Mouse (Mus musculus): ENCODE results near the gene Haus6.
A peak's percentile ranks its signal among the peaks of the same experiment; 100 is the strongest.
"Not testable (repeated sequence)": the region's sequence is repeated elsewhere in the genome, so short reads cannot be mapped to it uniquely, and the experiment has no call there.

The Haus6 gene

GRCm38 (mm10) chr4:86611524-86612288 is at the start of gene Haus6:
Gene Haus6, minus strand, starts transcription at chr4:86612055.
- DNase-seq: peak; percentile 92 to 96

DNA sequence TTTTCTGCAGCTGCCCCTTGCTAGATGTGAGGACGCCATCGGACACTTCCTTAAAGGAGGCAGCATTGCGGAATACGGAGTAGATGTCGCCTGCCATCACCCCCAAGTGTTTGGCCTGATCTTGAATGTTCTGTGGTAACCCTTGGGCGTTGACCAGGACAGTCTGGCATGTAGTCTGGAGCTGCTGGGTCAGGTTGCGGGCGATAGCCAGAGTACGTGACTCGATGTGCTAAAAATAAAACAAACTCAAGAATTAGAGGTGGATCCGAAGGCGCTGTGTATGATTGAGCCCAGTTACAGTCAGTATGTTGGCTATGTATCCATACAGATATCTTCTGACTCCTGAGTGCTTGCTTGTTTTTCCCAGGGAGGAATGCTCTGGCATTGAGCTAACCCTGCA is 45.3 kb upstream of the Haus6 start:
- peak in 1 of 2 experiments; percentile 42 for DNase-seq

DNA sequence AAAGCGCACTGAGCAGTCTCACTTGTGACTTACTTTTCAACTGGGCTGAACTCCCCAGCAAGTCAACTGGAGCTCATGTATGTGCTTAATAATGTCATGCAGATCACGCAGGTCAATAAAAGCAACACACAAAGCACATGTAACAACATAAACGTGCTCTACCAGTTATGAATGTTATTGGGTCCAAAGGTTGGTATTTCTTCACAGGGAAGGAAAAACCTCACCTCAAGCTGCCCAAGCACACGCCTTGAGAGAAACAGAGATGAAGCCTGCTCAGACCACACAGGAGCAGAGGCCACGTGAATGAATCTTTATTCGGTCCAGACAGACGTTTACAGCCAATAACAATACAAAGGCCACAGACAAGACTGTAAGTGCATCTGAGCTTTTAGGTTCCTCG is 44.6 kb upstream of the Haus6 start:
- not testable (repeated sequence) for DNase-seq

- no peak for DNase-seq
Measured at GRCm38 (mm10) chr4:86651686-86652384, 40.0 kb upstream of the Haus6 start.

- DNase-seq: not testable (repeated sequence)
Measured at GRCm38 (mm10) chr4:86648394-86648793, 36.5 kb upstream of the Haus6 start.

- DNase-seq: not testable (repeated sequence)
Measured at GRCm38 (mm10) chr4:86637561-86637960, 25.7 kb upstream of the Haus6 start.

GRCm38 (mm10) chr4:86634873-86635272 is 23.0 kb upstream of the Haus6 start:
- DNase-seq: not testable (repeated sequence)

GRCm38 (mm10) chr4:86634312-86634711 is 22.5 kb upstream of the Haus6 start:
- not testable (repeated sequence) for DNase-seq

DNA sequence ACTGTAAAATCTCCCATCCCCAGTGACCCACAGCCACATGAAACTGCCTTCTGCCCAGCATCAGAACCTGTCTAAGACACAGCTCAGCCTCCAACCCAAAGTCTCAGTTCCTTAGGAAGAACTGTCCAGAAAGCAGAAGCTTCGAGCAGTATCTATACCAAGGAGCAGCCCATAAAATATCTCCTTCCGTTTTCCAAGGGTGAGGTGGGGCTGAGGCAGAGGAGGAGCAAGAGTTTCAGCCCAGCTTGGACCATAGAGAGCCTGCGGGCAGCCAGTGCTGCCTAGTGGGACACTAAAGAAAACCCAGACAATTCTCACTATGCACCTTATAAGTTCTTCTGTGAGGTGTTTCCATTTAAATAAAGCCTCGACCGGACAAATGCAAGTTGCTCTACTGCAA is 20.7 kb upstream of the Haus6 start:
- not testable (repeated sequence) for DNase-seq

GRCm38 (mm10) chr4:86631831-86632230 is 20.0 kb upstream of the Haus6 start:
- DNase-seq: no peak

DNA sequence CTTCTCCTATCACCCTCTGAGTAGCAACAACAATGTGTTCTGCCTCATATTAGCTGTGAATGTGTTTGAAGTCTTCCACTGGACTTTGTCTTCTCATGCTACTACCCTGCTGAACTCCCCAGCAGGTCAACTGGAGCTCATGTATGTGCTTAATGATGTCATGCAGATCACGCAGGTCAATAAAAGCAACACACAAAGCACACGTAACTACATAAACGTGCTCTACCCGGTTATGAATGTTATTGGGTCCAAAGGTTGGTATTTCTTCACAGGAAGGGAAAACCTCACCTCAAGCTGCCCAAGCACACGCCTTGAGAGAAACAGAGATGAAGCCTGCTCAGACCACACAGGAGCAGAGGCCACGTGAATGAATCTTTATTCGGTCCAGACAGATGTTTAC is 14.6 kb upstream of the Haus6 start:
- not testable (repeated sequence) for DNase-seq

DNA sequence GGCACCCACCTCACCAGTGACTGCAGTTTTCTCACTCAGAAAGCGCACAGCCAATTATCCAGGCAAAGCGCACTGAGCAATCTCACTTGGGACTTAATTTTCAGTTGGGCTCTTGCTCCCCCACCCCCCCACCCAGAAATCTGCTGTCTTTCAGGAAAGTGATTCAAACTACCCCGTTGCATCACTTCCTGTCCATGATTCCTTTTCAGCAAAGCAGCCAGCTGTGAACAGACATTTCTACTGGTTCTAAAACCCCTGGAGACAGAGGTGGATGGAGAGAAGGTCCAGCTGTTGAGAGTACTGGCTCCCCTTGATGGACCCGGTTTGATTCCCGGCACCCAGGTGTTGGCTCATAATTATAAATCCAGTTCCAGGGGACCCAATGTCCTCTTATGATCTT is 13.6 kb upstream of the Haus6 start:
- DNase-seq: no peak

GRCm38 (mm10) chr4:86622532-86622931 is 10.7 kb upstream of the Haus6 start:
- DNase-seq: not testable (repeated sequence)

GRCm38 (mm10) chr4:86622116-86622515 is 10.3 kb upstream of the Haus6 start:
- DNase-seq: no peak

DNA sequence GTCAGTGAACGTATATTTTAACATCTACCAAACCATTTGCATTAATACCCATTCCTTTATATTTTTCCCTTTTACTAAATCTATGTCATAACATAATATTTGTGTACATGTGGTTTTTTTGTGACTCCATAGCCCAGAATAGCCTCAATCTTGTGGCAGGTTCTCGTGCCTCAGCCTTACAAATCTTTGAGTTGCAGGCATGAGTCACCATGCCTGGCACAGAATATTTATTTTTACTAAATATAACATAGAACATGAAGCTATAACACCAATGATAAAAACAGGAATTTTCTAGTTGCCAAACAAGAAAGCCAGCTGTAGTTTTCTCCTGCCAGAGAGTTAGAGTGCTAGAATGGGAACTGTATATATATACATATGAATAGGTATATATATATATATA is 8.7 kb upstream of the Haus6 start:
- DNase-seq: no peak

DNA sequence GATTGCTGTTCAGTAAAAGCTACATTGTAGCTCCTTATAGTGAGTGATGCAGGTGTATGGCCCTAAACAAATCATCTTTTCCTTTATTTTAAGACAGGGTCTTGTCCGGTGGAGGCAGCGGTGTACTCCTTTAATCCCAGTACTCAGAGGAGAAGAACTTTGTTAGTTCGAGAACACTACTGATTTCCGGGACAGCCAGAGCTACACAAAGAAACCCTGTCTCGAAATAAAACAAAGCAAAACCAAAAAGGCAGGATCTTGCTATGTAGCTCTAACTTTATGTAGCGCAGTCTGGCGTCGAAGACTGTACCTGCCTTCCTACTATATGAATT is 400 bp upstream of the Haus6 start:
- DNase-seq: no peak

GRCm38 (mm10) chr4:86591304-86591703 is 20.6 kb downstream of the Haus6 start:
- DNase-seq: no peak

DNA sequence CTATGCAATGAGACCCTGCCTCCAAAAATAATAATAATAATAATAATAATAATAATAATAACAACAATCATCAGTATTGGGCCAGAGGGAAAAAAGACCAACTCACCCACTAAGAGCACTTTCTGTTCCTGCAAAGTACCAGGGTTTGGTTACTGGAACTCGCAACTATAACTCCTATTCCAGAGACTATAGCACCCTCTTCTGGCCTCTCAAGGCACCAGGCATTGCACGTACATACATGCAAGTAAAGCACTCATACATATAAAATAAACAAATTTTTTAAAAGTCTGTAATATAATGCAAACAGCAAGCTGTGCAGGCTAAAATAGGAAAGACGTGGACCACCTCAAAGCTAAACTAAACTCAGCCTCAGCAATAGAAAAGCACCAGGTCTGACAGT is 23.6 kb downstream of the Haus6 start:
- peak in 1 of 2 experiments; percentile 11 for DNase-seq

- DNase-seq: no peak
Measured at GRCm38 (mm10) chr4:86580591-86580990, 31.3 kb downstream of the Haus6 start.

DNA sequence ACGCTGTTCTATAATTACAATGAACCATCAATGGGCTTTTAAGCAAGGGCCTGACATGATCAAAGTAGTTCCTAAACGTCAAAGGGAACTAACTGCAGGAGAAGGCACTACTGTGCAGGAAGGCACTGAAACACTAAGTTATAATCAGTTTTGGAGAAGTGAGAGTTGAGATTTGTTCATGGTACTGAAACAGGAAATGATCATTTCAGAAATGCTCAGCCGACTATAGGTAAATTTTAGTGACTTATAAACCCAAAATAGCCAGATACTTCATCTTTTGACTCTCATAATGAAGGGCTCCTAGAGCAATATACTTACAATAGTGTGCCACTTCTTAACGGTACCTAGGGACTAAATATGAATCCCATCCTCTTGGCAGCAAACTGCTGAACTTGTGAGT is 31.8 kb downstream of the Haus6 start:
- DNase-seq: no peak

GRCm38 (mm10) chr4:86576630-86577225 is 35.1 kb downstream of the Haus6 start:
- DNase-seq: peak in 1 of 2 experiments; percentile 4

DNA sequence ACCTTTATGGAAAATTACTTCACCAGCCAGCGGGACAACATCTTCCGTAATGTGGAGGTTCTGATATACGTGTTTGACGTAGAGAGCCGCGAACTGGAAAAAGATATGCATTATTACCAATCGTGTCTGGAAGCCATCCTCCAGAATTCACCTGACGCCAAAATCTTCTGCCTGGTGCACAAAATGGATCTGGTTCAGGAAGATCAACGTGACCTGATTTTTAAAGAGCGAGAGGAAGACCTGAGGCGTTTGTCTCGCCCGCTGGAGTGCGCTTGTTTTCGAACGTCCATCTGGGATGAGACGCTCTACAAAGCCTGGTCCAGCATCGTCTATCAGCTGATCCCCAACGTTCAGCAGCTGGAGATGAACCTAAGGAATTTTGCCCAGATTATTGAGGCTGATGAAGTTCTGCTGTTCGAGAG is 35.7 kb downstream of the Haus6 start:
- peak; percentile 15 to 23 for DNase-seq

DNA sequence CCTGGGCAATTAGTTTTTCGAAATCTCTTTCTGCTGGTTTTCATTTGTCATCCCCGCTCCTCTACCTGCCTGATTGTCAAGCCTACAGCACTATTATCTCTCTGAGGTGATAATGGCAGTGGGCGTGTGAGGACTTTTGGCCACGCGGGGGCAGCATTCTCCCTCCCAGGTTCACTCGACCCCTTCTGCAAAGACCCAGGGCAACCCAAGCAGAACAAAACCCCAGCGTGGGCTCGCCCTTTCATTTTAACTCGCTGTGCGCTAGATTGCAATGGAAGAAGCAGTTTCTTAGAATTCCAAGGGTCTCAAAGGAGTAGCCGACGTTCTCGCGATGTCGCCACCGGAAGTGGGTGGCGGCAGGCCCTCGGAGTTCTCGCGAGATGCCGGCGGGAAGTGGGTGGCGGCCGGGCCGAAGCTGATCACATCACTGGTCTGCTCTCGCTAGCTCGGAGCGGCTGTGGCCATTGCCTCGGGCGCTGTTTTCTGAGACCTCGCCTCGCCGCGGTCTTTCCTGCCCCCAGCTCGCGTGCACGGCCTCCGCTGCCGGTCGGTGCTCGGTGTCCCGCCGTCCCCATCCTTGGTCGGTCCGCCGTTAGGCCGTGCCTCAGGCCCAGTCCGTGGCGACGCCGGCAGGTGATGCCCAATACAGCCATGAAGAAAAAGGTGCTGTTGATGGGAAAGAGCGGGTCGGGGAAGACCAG is 36.4 kb downstream of the Haus6 start, which contains the start of gene Rraga:
TSS of gene Rraga (plus strand) at position 386 of the 701 bp plus-strand sequence.
- DNase-seq: peak; percentile 98

Data from lung, postnatal 4 days (tissue).